Mouse (Mus musculus): ENCODE measurements around the gene Stard8.

Stard8 gene

GRCm38 (mm10) chrX:99003046-99003445 lies at the start of gene Stard8:
TSS of gene Stard8 (plus strand) at chrX:99003248.
- DNase-seq (ENCODE audit: low spot score in 2 of 2) = no peak

GRCm38 (mm10) chrX:98953941-98954340 lies 49.1 kb upstream of the Stard8 start:
- DNase-seq (ENCODE audit: low spot score in 2 of 2) = peak in 1 of 2 experiments; percentile 55

GRCm38 (mm10) chrX:98958287-98958686 lies 44.8 kb upstream of the Stard8 start:
- no peak for DNase-seq (ENCODE audit: low spot score in 2 of 2)

GRCm38 (mm10) chrX:98959050-98959449 lies 44.0 kb upstream of the Stard8 start:
- DNase-seq (ENCODE audit: low spot score in 2 of 2) = peak in 1 of 2 experiments; percentile 15

GRCm38 (mm10) chrX:98963742-98964141 lies 39.3 kb upstream of the Stard8 start:
- DNase-seq (ENCODE audit: low spot score in 2 of 2) = no peak

GRCm38 (mm10) chrX:98964513-98964912 lies 38.5 kb upstream of the Stard8 start:
- DNase-seq (ENCODE audit: low spot score in 2 of 2) = no peak

GRCm38 (mm10) chrX:98986611-98987010 lies 16.4 kb upstream of the Stard8 start:
- DNase-seq (ENCODE audit: low spot score in 2 of 2) = peak in 1 of 2 experiments; percentile 13

- peak in 1 of 2 experiments; percentile 47 for DNase-seq (ENCODE audit: low spot score in 2 of 2)
Measured at GRCm38 (mm10) chrX:98989574-98989973, 13.5 kb upstream of the Stard8 start.

GRCm38 (mm10) chrX:99002065-99002464 lies 983 bp upstream of the Stard8 start:
- no peak for DNase-seq (ENCODE audit: low spot score in 2 of 2)

GRCm38 (mm10) chrX:99010581-99010980 lies 7.5 kb downstream of the Stard8 start:
- DNase-seq (ENCODE audit: low spot score in 2 of 2) = no peak

- DNase-seq (ENCODE audit: low spot score in 2 of 2) = no peak
Measured at GRCm38 (mm10) chrX:99011281-99011680, 8.2 kb downstream of the Stard8 start.

- no peak for DNase-seq (ENCODE audit: low spot score in 2 of 2)
Measured at GRCm38 (mm10) chrX:99012486-99012885, 9.4 kb downstream of the Stard8 start.

GRCm38 (mm10) chrX:99015705-99016104 lies 12.7 kb downstream of the Stard8 start:
- DNase-seq (ENCODE audit: low spot score in 2 of 2) = no peak

- no peak for DNase-seq (ENCODE audit: low spot score in 2 of 2)
Measured at GRCm38 (mm10) chrX:99016987-99017386, 13.9 kb downstream of the Stard8 start.

GRCm38 (mm10) chrX:99017874-99018273 lies 14.8 kb downstream of the Stard8 start:
- no peak for DNase-seq (ENCODE audit: low spot score in 2 of 2)

GRCm38 (mm10) chrX:99019303-99019702 lies 16.3 kb downstream of the Stard8 start:
- no peak for DNase-seq (ENCODE audit: low spot score in 2 of 2)

- no peak for DNase-seq (ENCODE audit: low spot score in 2 of 2)
Measured at GRCm38 (mm10) chrX:99020215-99020614, 17.2 kb downstream of the Stard8 start.

GRCm38 (mm10) chrX:99021593-99021992 lies 18.5 kb downstream of the Stard8 start:
- no peak for DNase-seq (ENCODE audit: low spot score in 2 of 2)

GRCm38 (mm10) chrX:99023951-99024350 lies 20.9 kb downstream of the Stard8 start:
- DNase-seq (ENCODE audit: low spot score in 2 of 2) = no peak

GRCm38 (mm10) chrX:99035407-99035806 lies 32.4 kb downstream of the Stard8 start:
- DNase-seq (ENCODE audit: low spot score in 2 of 2) = no peak

- peak; percentile 14 to 70 for DNase-seq (ENCODE audit: low spot score in 2 of 2)
Measured at GRCm38 (mm10) chrX:99042451-99042951, 39.5 kb downstream of the Stard8 start.

- no peak for DNase-seq (ENCODE audit: low spot score in 2 of 2)
Measured at GRCm38 (mm10) chrX:99043275-99043674, 40.2 kb downstream of the Stard8 start.

GRCm38 (mm10) chrX:99043739-99044138 lies 40.7 kb downstream of the Stard8 start:
- no peak for DNase-seq (ENCODE audit: low spot score in 2 of 2)

GRCm38 (mm10) chrX:99045315-99045714 lies 42.3 kb downstream of the Stard8 start:
- no peak for DNase-seq (ENCODE audit: low spot score in 2 of 2)
